Mouse (Mus musculus) spleen, adult 2 months (tissue): ENCODE data around the gene Sbno2.

Experiments used
- CTCF ChIP-seq: fragments of 200-500 bp; IDR thresholded peaks from 2 replicates; pipeline ENCODE4 v1.5.1; 2011; ENCODE audit warnings: mild to moderate bottlenecking, inconsistent platforms; ENCODE audit not compliant: insufficient read depth, insufficient read length, insufficient replicate concordance; ENCODE audit errors: extremely low read depth
- POLR2A ChIP-seq: fragments of 200-500 bp; IDR thresholded peaks from 2 replicates; pipeline ENCODE4 v1.6.1; 2011; ENCODE audit warnings: low read depth, low read length, inconsistent platforms

GRCm38 (mm10) chr10:80069251-80069650 lies 36.1 kb downstream of the Sbno2 start:
- no peak for TF ChIP-seq CTCF
- no peak for TF ChIP-seq POLR2A
